Mouse (Mus musculus) pancreas, adult 10 weeks (tissue): ENCODE results near the gene 5730480H06Rik. TPM values are rescaled to one million over a fixed set of nuclear protein-coding genes. Genes with fewer than 3 reads are reported as not detected.

Source experiments
- polyA plus RNA-seq: library from polyadenylated mRNA; stranded (reverse); fragments of 350-450 nt; fragmentation: Illumina TruSeq; extraction: RNeasy Lipid Tissue Mini Kit (QIAGEN cat#74804); gene quantifications from one replicate; pipeline ENCODE4 v1.2.3, GENCODE M21; 2015; ENCODE audit warnings: low read depth, low replicate concordance; ENCODE audit not compliant: insufficient read depth

Gene 5730480H06Rik
- polyA plus RNA-seq, result 3.8 TPM

GRCm38 (mm10) chr5:48327652-48328051 lies at the start of gene 5730480H06Rik:
TSS of gene 5730480H06Rik (plus strand) at chr5:48327952.

